Mouse (Mus musculus) brain, embryonic 14.5 days (tissue): Measurements from ENCODE around the gene Smad6.

Source experiments
- CTCF ChIP-seq: fragments of 200-500 bp; IDR thresholded peaks from 2 replicates; pipeline ENCODE4 v1.5.1; 2012; ENCODE audit warnings: inconsistent platforms, mild to moderate bottlenecking, moderate library complexity, borderline replicate concordance; ENCODE audit not compliant: insufficient read depth, insufficient read length; ENCODE audit errors: extremely low read depth
- POLR2A ChIP-seq: fragments of 200-500 bp; IDR thresholded peaks from 2 replicates; pipeline ENCODE4 v1.6.1; 2012; ENCODE audit warnings: mild to moderate bottlenecking, inconsistent platforms, borderline replicate concordance; ENCODE audit not compliant: poor library complexity, insufficient read depth, insufficient read length, severe bottlenecking; ENCODE audit errors: extremely low read depth

GRCm38 (mm10) chr9:63949393-63949792 is 72.5 kb downstream of the Smad6 start:
- TF ChIP-seq CTCF (no peak), POLR2A (no peak)
